8 mouse cellular contexts compared by ENCODE assay signal in genomic region chr5:21784161-21785052, GRCm38 (mm10). TPM values are rescaled to one million over a fixed set of nuclear protein-coding genes. Genes with fewer than 3 reads are reported as not detected.
DNase-seq lines count a peak whose midpoint lies in the region; ATAC-seq and TF ChIP-seq lines count a peak whose summit lies in the region.

No protein-coding gene starts in this region.

- H3K27me3 ChIP-seq in heart, embryonic 10.5 days (ENCODE audit: insufficient read depth, poor library complexity, severe bottlenecking), result no peaks in the 10 kb centered on the region
- no peaks in the 10 kb centered on the region for H3K27me3 ChIP-seq in embryonic facial prominence, embryonic 14.5 days (replicated peaks; ENCODE audit: control insufficient read depth, insufficient read depth, low read length)
- no peaks in the 10 kb centered on the region for H3K27me3 ChIP-seq in hindbrain, postnatal 0 days (ENCODE audit: insufficient read depth, low read length)
- H3K27me3 ChIP-seq in liver, embryonic 13.5 days, result no peaks in the 10 kb centered on the region
- no peaks in the 10 kb centered on the region for H3K27me3 ChIP-seq in neural tube, embryonic 15.5 days (replicated peaks)

- WGBS in heart, embryonic 10.5 days, result under 1% methylated on average over 51 of the region's 51 CpGs
- under 1% methylated on average over 40 of the region's 51 CpGs for whole genome bisulfite sequencing in embryonic facial prominence, embryonic 14.5 days
- WGBS in hindbrain, postnatal 0 days, result under 1% methylated on average over 50 of the region's 51 CpGs
- under 1% methylated on average over 51 of the region's 51 CpGs for WGBS in liver, embryonic 13.5 days (ENCODE audit: insufficient replicate concordance)
- under 1% methylated on average over 50 of the region's 51 CpGs for WGBS in neural tube, embryonic 15.5 days

- peaks cover 45% of the 10 kb centered on the region for H3K36me3 ChIP-seq in heart, embryonic 10.5 days
- peaks cover 36% of the 10 kb centered on the region for H3K36me3 ChIP-seq in embryonic facial prominence, embryonic 14.5 days (ENCODE audit: control insufficient read depth, insufficient read depth, low read length)
- H3K36me3 ChIP-seq in hindbrain, postnatal 0 days (ENCODE audit: insufficient read depth, low read length), result peaks cover 32% of the 10 kb centered on the region
- H3K36me3 ChIP-seq in liver, embryonic 13.5 days, result peaks cover 51% of the 10 kb centered on the region
- H3K36me3 ChIP-seq in neural tube, embryonic 15.5 days, result peaks cover 36% of the 10 kb centered on the region

- H3K9ac ChIP-seq in embryonic facial prominence, embryonic 14.5 days (ENCODE audit: low read depth, low read length), result peak overlapping the region; percentile 75
- H3K9ac ChIP-seq in hindbrain, postnatal 0 days (replicated peaks; ENCODE audit: low read length), result peak overlapping the region; percentile 74
- peak overlapping the region; percentile 90 for H3K9ac ChIP-seq in liver, embryonic 13.5 days
- H3K9ac ChIP-seq in neural tube, embryonic 15.5 days (replicated peaks), result peak overlapping the region; percentile 85

- DNase-seq in heart, embryonic 10.5 days (ENCODE audit: low spot score), result peak; percentile 78
- no peak for DNase-seq in heart, adult 9 months (ENCODE audit: low spot score in 2 of 2)
- DNase-seq in T-cell, adult 2 months (ENCODE audit: low spot score), result peak; percentile 7
- peak; percentile 45 for DNase-seq in embryonic facial prominence, embryonic 14.5 days (ENCODE audit: low spot score)
- peak; percentile 33 for DNase-seq in hindbrain, postnatal 0 days (ENCODE audit: low spot score)
- peak; percentile 34 for DNase-seq in liver, embryonic 13.5 days
- no peak for DNase-seq in layer of hippocampus, adult 18-20 months (ENCODE audit: low spot score in 2 of 2)

- H3K4me1 ChIP-seq in heart, embryonic 10.5 days, result peaks cover 19% of the 10 kb centered on the region
- H3K4me1 ChIP-seq in embryonic facial prominence, embryonic 14.5 days (ENCODE audit: control insufficient read depth, insufficient read depth, low read length), result peaks cover 13% of the 10 kb centered on the region
- peaks cover 9% of the 10 kb centered on the region for H3K4me1 ChIP-seq in hindbrain, postnatal 0 days (ENCODE audit: insufficient read depth, low read length)
- H3K4me1 ChIP-seq in liver, embryonic 13.5 days (replicated peaks), result peaks cover 31% of the 10 kb centered on the region
- peaks cover 31% of the 10 kb centered on the region for H3K4me1 ChIP-seq in neural tube, embryonic 15.5 days

- TF ChIP-seq CTCF in hindbrain, postnatal 0 days (IDR thresholded peaks at IDR 0.05; ENCODE audit: low read depth), result no peak

- H3K4me2 ChIP-seq in embryonic facial prominence, embryonic 14.5 days (ENCODE audit: low read depth, low read length), result peak overlapping the region; percentile 84
- H3K4me2 ChIP-seq in hindbrain, postnatal 0 days (ENCODE audit: low read depth, low read length), result peak overlapping the region; percentile 99
- peak overlapping the region; percentile 98 for H3K4me2 ChIP-seq in liver, embryonic 13.5 days
- H3K4me2 ChIP-seq in neural tube, embryonic 15.5 days, result peak overlapping the region; percentile 97

- peak; percentile 20 for ATAC-seq in embryonic facial prominence, embryonic 14.5 days (ENCODE audit: low read depth)
- ATAC-seq in hindbrain, postnatal 0 days, result peak; percentile 85
- ATAC-seq in liver, embryonic 13.5 days (ENCODE audit: low read depth), result peak; percentile 45
- peak; percentile 80 for ATAC-seq in neural tube, embryonic 15.5 days (ENCODE audit: low FRiP score)

- peak overlapping the region; percentile 93 for H3K27ac ChIP-seq in heart, embryonic 10.5 days
- peak overlapping the region; percentile 40; the same call in 1 of the 2 replicates for H3K27ac ChIP-seq in embryonic facial prominence, embryonic 14.5 days (replicated peaks; ENCODE audit: low read depth, low read length)
- peak overlapping the region; percentile 75 for H3K27ac ChIP-seq in hindbrain, postnatal 0 days
- peak overlapping the region; percentile 81 for H3K27ac ChIP-seq in liver, embryonic 13.5 days
- H3K27ac ChIP-seq in neural tube, embryonic 15.5 days (replicated peaks), result peak overlapping the region; percentile 82

- no peaks in the 10 kb centered on the region for H3K9me3 ChIP-seq in heart, embryonic 10.5 days
- H3K9me3 ChIP-seq in embryonic facial prominence, embryonic 14.5 days (ENCODE audit: control insufficient read depth, low read length), result no peaks in the 10 kb centered on the region
- H3K9me3 ChIP-seq in hindbrain, postnatal 0 days (ENCODE audit: low read length), result no peaks in the 10 kb centered on the region
- H3K9me3 ChIP-seq in liver, embryonic 13.5 days (replicated peaks), result no peaks in the 10 kb centered on the region
- H3K9me3 ChIP-seq in neural tube, embryonic 15.5 days (replicated peaks), result no peaks in the 10 kb centered on the region

- peak overlapping the region; percentile 95 for H3K4me3 ChIP-seq in heart, embryonic 10.5 days
- peak overlapping the region; percentile 91 for H3K4me3 ChIP-seq in embryonic facial prominence, embryonic 14.5 days (ENCODE audit: low read depth, low read length)
- peak overlapping the region; percentile 91 for H3K4me3 ChIP-seq in hindbrain, postnatal 0 days (ENCODE audit: low read length)
- H3K4me3 ChIP-seq in liver, embryonic 13.5 days (replicated peaks), result peak overlapping the region; percentile 87
- H3K4me3 ChIP-seq in neural tube, embryonic 15.5 days (replicated peaks), result peak overlapping the region; percentile 99

RNA-seq across cellular contexts. Expression of gene Dnajc2, which starts 0.6 kb away (rescaled TPM):
- polyA plus RNA-seq in heart, embryonic 10.5 days (2016; fragmentation: Nextera tagmentation; extraction: Ambion mirVana), result 63.2 and 82.9 TPM in 2 replicates
- 56.4 and 59.2 TPM in 2 replicates for polyA plus RNA-seq in embryonic facial prominence, embryonic 14.5 days (2014; fragmentation: Nextera tagmentation; extraction: Ambion mirVana)
- 14.5 and 20.0 TPM in 2 replicates for total RNA-seq in hindbrain, postnatal 0 days (2014; rRNA removed)
- 69.8 and 70.7 TPM in 2 replicates for polyA plus RNA-seq in hindbrain, postnatal 0 days (2015; fragmentation: Nextera tagmentation; extraction: Ambion mirVana)
- 56.8 and 63.1 TPM in 2 replicates for polyA plus RNA-seq in liver, embryonic 13.5 days (2015; fragmentation: Nextera tagmentation; extraction: Ambion mirVana)
- polyA plus RNA-seq in neural tube, embryonic 15.5 days (2015; fragmentation: Nextera tagmentation; extraction: Ambion mirVana), result 69.9 and 77.8 TPM in 2 replicates
- 10 to 100 TPM; 29.8 to 31.1 TPM for total RNA-seq in layer of hippocampus, adult 18-20 months (2021)

RNA-seq across cellular contexts. Expression of gene Psmc2, which starts 0.7 kb away (rescaled TPM):
- polyA plus RNA-seq in heart, embryonic 10.5 days (2016; fragmentation: Nextera tagmentation; extraction: Ambion mirVana), result 197 and 226 TPM in 2 replicates
- 161 and 183 TPM in 2 replicates for polyA plus RNA-seq in embryonic facial prominence, embryonic 14.5 days (2014; fragmentation: Nextera tagmentation; extraction: Ambion mirVana)
- total RNA-seq in hindbrain, postnatal 0 days (2014; rRNA removed), result 28.3 and 36.9 TPM in 2 replicates
- 185 and 186 TPM in 2 replicates for polyA plus RNA-seq in hindbrain, postnatal 0 days (2015; fragmentation: Nextera tagmentation; extraction: Ambion mirVana)
- 183 and 200 TPM in 2 replicates for polyA plus RNA-seq in liver, embryonic 13.5 days (2015; fragmentation: Nextera tagmentation; extraction: Ambion mirVana)
- 186 and 189 TPM in 2 replicates for polyA plus RNA-seq in neural tube, embryonic 15.5 days (2015; fragmentation: Nextera tagmentation; extraction: Ambion mirVana)
- total RNA-seq in layer of hippocampus, adult 18-20 months (2021), result 100 to 1,000 TPM; 113 to 117 TPM

RNA-seq across cellular contexts. Expression of gene Pmpcb, which starts 47.5 kb away (rescaled TPM):
- polyA plus RNA-seq in heart, embryonic 10.5 days (2016; fragmentation: Nextera tagmentation; extraction: Ambion mirVana), result 100 and 115 TPM in 2 replicates
- polyA plus RNA-seq in embryonic facial prominence, embryonic 14.5 days (2014; fragmentation: Nextera tagmentation; extraction: Ambion mirVana), result 79.4 and 82.3 TPM in 2 replicates
- 58.9 and 128 TPM in 2 replicates for total RNA-seq in hindbrain, postnatal 0 days (2014; rRNA removed)
- polyA plus RNA-seq in hindbrain, postnatal 0 days (2015; fragmentation: Nextera tagmentation; extraction: Ambion mirVana), result 64.9 and 65.2 TPM in 2 replicates
- polyA plus RNA-seq in liver, embryonic 13.5 days (2015; fragmentation: Nextera tagmentation; extraction: Ambion mirVana), result 51.5 and 58.1 TPM in 2 replicates
- polyA plus RNA-seq in neural tube, embryonic 15.5 days (2015; fragmentation: Nextera tagmentation; extraction: Ambion mirVana), result 68.2 and 74.6 TPM in 2 replicates
- 10 to 100 TPM; 76.1 to 87.9 TPM for total RNA-seq in layer of hippocampus, adult 18-20 months (2021)

Comparison
In these comparisons a context has a peak if more than half of its experiments do, and no peak if none do; other contexts are left out.
1. DNase-seq: peak in heart, embryonic 10.5 days (single experiment), T-cell, adult 2 months (single experiment), embryonic facial prominence, embryonic 14.5 days (single experiment), hindbrain, postnatal 0 days (single experiment) and liver, embryonic 13.5 days (single experiment); none in heart, adult 9 months (0 of 2) and layer of hippocampus, adult 18-20 months (0 of 2).
2. H3K27ac ChIP-seq: peak in every context shown above with its lines; median percentile 93 in heart, embryonic 10.5 days; 82 in neural tube, embryonic 15.5 days; 81 in liver, embryonic 13.5 days; 75 in hindbrain, postnatal 0 days; 40 in embryonic facial prominence, embryonic 14.5 days.
3. ATAC-seq: peak in every context shown above with its lines; median percentile 85 in hindbrain, postnatal 0 days; 80 in neural tube, embryonic 15.5 days; 45 in liver, embryonic 13.5 days; 20 in embryonic facial prominence, embryonic 14.5 days.
4. Peak in every context shown above with its lines, with median percentiles within 50 percentile points of each other: H3K4me3 ChIP-seq, H3K4me2 ChIP-seq and H3K9ac ChIP-seq.